Mouse (Mus musculus) megakaryocyte, embryonic 14.5 days (primary cell): Measurements from ENCODE around the gene Ipo11.
A peak's percentile ranks its signal among the peaks of the same experiment; 100 is the strongest.

Experiments used
- FLI1 ChIP-seq: IDR thresholded peaks from 2 replicates; pipeline ENCODE4 v1.6.1; 2012; ENCODE audit warnings: low read length, inconsistent platforms, mixed read lengths
- GATA1 ChIP-seq: IDR thresholded peaks from 3 replicates; pipeline ENCODE4 v1.6.1; 2012; ENCODE audit warnings: mixed read lengths, low read length, inconsistent platforms, borderline replicate concordance

DNA sequence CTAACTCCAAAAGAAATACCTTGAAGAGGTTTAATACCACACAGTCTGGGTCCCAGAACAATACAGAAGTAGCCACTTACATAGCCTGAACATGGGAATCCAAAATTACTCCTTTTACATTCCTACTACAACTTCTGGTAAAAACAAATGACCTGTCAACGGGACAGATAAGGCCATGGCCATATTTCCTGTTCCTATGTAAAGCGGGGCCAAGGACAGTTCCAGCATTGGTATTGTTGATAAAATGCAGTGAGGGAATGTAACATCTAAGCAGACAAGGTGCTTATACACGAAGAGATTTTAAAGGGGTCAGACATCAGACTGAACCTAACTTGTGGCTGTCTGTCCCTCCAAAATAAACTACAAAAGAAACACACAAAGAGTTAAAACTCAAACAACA, 91.8 kb downstream of the Ipo11 start:
- TF ChIP-seq GATA1 (peak; percentile 24; the same call in 1 of the 3 replicates), FLI1 (no peak)
